Mouse (Mus musculus): ENCODE measurements at regions not wholly inside any gene's neighbourhood (a gene's known extent, or its start where the extent isn't known, plus 50 kb on each side); places are given as distances from the start of the nearest gene placed in this dataset.

DNA sequence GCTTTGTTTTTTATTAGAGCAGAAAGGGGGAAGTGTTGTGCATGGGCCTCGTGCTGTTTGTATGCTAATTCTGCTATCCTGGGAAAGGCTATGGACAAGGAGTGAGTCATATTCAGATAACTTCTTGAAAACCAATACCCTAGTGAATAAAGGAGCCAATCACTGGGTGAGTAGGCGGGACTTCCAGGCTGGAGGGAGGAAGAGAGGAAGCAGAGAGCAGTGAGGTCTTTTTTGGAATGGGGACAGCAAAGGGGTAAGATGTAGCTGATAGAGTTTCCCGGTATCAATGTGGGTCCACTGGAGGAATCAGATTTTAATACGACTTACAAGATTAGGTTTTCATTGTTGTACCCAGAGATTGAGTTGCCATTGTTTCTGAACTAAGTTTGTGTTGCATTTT is 122.7 kb downstream of the Adcyap1 start:
- Histone ChIP-seq H3K4me3 (ENCODE audit: low read depth, low read length) (no peak overlapping the region), H3K27me3 (ENCODE audit: insufficient read depth, low read length) (no peaks in the 10 kb centered on the region), H3K27ac (ENCODE audit: low read depth) (no peak overlapping the region), H3K9ac (no peak overlapping the region), H3K9me3 (ENCODE audit: low read depth, low read length) (no peaks in the 10 kb centered on the region), H3K4me1 (ENCODE audit: insufficient read depth) (no peaks in the 10 kb centered on the region), H3K36me3 (ENCODE audit: insufficient read depth) (no peaks in the 10 kb centered on the region), H3K4me2 (no peak overlapping the region)
- ATAC-seq (ENCODE audit: insufficient read depth) = no peak
- WGBS = 66% methylated on average over 4 of the region's 4 CpGs
- no peak for TF ChIP-seq CTCF (IDR thresholded peaks at IDR 0.05; ENCODE audit: low read depth)
- DNase-seq = no peak

GRCm38 (mm10) chr17:93337576-93337975 is 138.8 kb downstream of the Adcyap1 start:
- ATAC-seq (ENCODE audit: insufficient read depth) = no peak
- no peak for TF ChIP-seq CTCF (IDR thresholded peaks at IDR 0.05; ENCODE audit: low read depth)
- Histone ChIP-seq H3K36me3 (ENCODE audit: insufficient read depth) (no peaks in the 10 kb centered on the region), H3K4me2 (no peak overlapping the region), H3K27ac (ENCODE audit: low read depth) (no peak overlapping the region), H3K4me1 (ENCODE audit: insufficient read depth) (no peaks in the 10 kb centered on the region), H3K4me3 (ENCODE audit: low read depth, low read length) (no peak overlapping the region), H3K27me3 (ENCODE audit: insufficient read depth, low read length) (no peaks in the 10 kb centered on the region), H3K9ac (no peak overlapping the region), H3K9me3 (ENCODE audit: low read depth, low read length) (no peaks in the 10 kb centered on the region)
- DNase-seq = no peak
- WGBS = 90% methylated on average over 1 of the region's 1 CpGs

GRCm38 (mm10) chr17:93355238-93355637 is 156.4 kb downstream of the Adcyap1 start:
- no peak for TF ChIP-seq CTCF (IDR thresholded peaks at IDR 0.05; ENCODE audit: low read depth)
- H3K27ac ChIP-seq (ENCODE audit: low read depth) = no peak overlapping the region
- no peak overlapping the region for H3K4me2 ChIP-seq
- no peak for DNase-seq
- H3K4me3 ChIP-seq (ENCODE audit: low read depth, low read length) = no peak overlapping the region
- no peaks in the 10 kb centered on the region for H3K9me3 ChIP-seq (ENCODE audit: low read depth, low read length)
- no peak for ATAC-seq (ENCODE audit: insufficient read depth)
- H3K36me3 ChIP-seq (ENCODE audit: insufficient read depth) = no peaks in the 10 kb centered on the region
- H3K4me1 ChIP-seq (ENCODE audit: insufficient read depth) = no peaks in the 10 kb centered on the region
- no peak overlapping the region for H3K9ac ChIP-seq
- no peaks in the 10 kb centered on the region for H3K27me3 ChIP-seq (ENCODE audit: insufficient read depth, low read length)

DNA sequence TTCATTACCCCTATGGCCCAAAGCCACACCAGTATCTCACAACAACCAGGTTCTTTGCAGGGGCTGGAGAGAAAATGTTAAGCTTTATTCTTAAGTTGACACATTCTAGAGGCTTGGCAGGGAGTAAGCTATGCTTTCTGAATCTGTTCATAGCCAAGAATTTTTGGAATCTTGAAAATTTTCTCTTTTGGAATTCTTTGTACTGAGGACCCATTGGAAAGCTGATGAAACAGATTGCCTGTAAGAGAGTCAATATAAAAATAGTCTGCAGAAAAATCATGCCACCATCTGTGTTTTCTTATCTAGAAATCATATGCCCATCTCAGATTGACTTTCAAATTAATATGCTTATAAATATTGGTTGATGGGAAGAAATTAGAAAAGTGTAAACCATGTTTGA is 164.1 kb downstream of the Adcyap1 start:
- H3K27me3 ChIP-seq (ENCODE audit: insufficient read depth, low read length) = no peaks in the 10 kb centered on the region
- no peak overlapping the region for H3K4me2 ChIP-seq
- no peak for DNase-seq
- no peak overlapping the region for H3K27ac ChIP-seq (ENCODE audit: low read depth)
- ATAC-seq (ENCODE audit: insufficient read depth) = no peak
- no peaks in the 10 kb centered on the region for H3K9me3 ChIP-seq (ENCODE audit: low read depth, low read length)
- no peak for TF ChIP-seq CTCF (IDR thresholded peaks at IDR 0.05; ENCODE audit: low read depth)
- H3K4me3 ChIP-seq (ENCODE audit: low read depth, low read length) = no peak overlapping the region
- no peaks in the 10 kb centered on the region for H3K36me3 ChIP-seq (ENCODE audit: insufficient read depth)
- no peak overlapping the region for H3K9ac ChIP-seq
- H3K4me1 ChIP-seq (ENCODE audit: insufficient read depth) = no peaks in the 10 kb centered on the region

DNA sequence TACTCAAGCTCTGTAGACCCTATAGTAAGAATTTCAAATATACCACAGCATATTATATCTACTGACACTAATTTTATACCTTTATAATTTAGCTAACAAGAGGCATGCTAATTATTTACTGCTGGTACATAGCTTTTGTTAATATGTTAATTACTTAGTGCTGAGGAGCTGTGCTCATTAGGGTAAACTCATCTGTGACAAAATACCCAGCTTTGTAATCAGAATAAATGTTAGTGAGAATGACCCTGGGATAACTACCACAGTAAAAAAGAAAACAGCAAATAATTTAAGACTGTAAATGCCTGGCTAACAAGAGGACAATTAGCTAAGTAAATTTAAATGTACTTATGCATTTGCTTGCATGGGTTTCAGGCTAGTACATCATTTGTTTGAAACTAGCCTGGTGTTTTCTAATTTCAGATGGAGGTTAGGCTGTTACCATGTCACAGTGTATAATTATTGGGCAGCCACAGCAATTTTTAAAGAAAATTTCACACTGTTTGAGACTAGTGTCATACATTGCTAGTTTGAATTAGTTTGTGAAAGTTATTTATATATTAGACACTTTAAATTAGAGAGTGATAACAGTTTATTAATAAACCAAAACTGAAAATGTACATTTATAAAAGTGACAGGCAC is 178.8 kb downstream of the Adcyap1 start:
- Histone ChIP-seq H3K4me3 (ENCODE audit: low read depth, low read length) (no peak overlapping the region), H3K27ac (ENCODE audit: low read depth) (no peak overlapping the region), H3K9ac (no peak overlapping the region), H3K36me3 (ENCODE audit: insufficient read depth) (no peaks in the 10 kb centered on the region), H3K4me2 (no peak overlapping the region), H3K4me1 (ENCODE audit: insufficient read depth) (no peaks in the 10 kb centered on the region), H3K9me3 (ENCODE audit: low read depth, low read length) (no peaks in the 10 kb centered on the region), H3K27me3 (ENCODE audit: insufficient read depth, low read length) (no peaks in the 10 kb centered on the region)
- ATAC-seq (ENCODE audit: insufficient read depth) (no peak), DNase-seq (no peak)
- no peak for TF ChIP-seq CTCF (IDR thresholded peaks at IDR 0.05; ENCODE audit: low read depth)

DNA sequence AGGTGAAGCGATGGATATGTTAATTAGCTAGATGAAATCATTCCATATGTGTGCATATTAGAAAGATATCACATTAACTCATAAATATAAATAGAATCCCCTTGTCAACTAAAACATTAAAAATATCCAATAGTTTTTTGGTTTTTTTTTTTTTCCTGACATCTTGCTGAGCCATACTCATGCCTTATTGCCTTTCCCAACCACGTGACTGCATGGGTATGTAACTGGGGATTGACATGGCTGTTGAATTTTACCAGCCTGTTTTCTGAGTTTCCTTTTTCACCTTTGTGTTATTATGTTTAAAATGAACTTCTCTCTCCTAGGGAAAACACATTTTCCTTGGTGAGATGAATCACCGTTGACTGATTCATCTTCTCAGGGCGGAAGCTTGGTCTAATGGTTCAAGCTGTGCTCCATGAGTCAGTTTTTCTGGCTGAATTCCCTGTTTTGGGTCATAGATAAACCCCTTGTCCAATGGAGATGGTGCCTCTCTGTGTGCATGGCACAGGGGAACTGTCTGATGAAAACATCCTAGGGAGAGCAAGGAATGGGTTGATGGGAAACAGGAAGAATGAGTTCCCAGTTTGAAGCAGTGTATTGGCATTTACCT is 181.1 kb downstream of the Adcyap1 start:
- 91% methylated on average over 4 of the region's 4 CpGs for WGBS
- Histone ChIP-seq H3K9me3 (ENCODE audit: low read depth, low read length) (no peaks in the 10 kb centered on the region), H3K27ac (ENCODE audit: low read depth) (no peak overlapping the region), H3K36me3 (ENCODE audit: insufficient read depth) (no peaks in the 10 kb centered on the region), H3K4me1 (ENCODE audit: insufficient read depth) (no peaks in the 10 kb centered on the region), H3K27me3 (ENCODE audit: insufficient read depth, low read length) (no peaks in the 10 kb centered on the region), H3K4me3 (ENCODE audit: low read depth, low read length) (no peak overlapping the region), H3K4me2 (no peak overlapping the region), H3K9ac (no peak overlapping the region)
- ATAC-seq (ENCODE audit: insufficient read depth) (no peak), DNase-seq (no peak)
- no peak for TF ChIP-seq CTCF (IDR thresholded peaks at IDR 0.05; ENCODE audit: low read depth)

GRCm38 (mm10) chr17:93390256-93390655 is 191.4 kb downstream of the Adcyap1 start:
- Histone ChIP-seq H3K27me3 (ENCODE audit: insufficient read depth, low read length) (no peaks in the 10 kb centered on the region), H3K9me3 (ENCODE audit: low read depth, low read length) (no peaks in the 10 kb centered on the region), H3K4me3 (ENCODE audit: low read depth, low read length) (no peak overlapping the region), H3K9ac (no peak overlapping the region), H3K4me2 (no peak overlapping the region), H3K27ac (ENCODE audit: low read depth) (no peak overlapping the region), H3K36me3 (ENCODE audit: insufficient read depth) (no peaks in the 10 kb centered on the region), H3K4me1 (ENCODE audit: insufficient read depth) (no peaks in the 10 kb centered on the region)
- 86% methylated on average over 3 of the region's 3 CpGs for WGBS
- TF ChIP-seq CTCF (IDR thresholded peaks at IDR 0.05; ENCODE audit: low read depth) = no peak
- DNase-seq (no peak), ATAC-seq (ENCODE audit: insufficient read depth) (no peak)
